Mouse (Mus musculus) adrenal gland, adult 8-10 months (tissue): ENCODE measurements at regions not wholly inside any gene's neighbourhood (a gene's known extent, or its start where the extent isn't known, plus 50 kb on each side); places are given as distances from the start of the nearest gene placed in this dataset.

Experiments
- DNase-seq: peaks from one replicate; pipeline ENCODE4 v3.0.0; 2022

GRCm38 (mm10) chr8:127988887-127989286 lies 369.5 kb upstream of the Nrp1 start:
- DNase-seq = no peak

- DNase-seq = no peak
Observed at GRCm38 (mm10) chr8:127994898-127995297, 363.5 kb upstream of the Nrp1 start.

GRCm38 (mm10) chr8:127995490-127995889 lies 362.9 kb upstream of the Nrp1 start:
- DNase-seq = no peak

- no peak for DNase-seq
Observed at GRCm38 (mm10) chr8:128002386-128002785, 356.0 kb upstream of the Nrp1 start.

- no peak for DNase-seq
Observed at GRCm38 (mm10) chr8:128002806-128003205, 355.6 kb upstream of the Nrp1 start.

GRCm38 (mm10) chr8:128003385-128003784 lies 355.0 kb upstream of the Nrp1 start:
- DNase-seq = no peak

GRCm38 (mm10) chr8:128003881-128004286 lies 354.5 kb upstream of the Nrp1 start:
- no peak for DNase-seq

GRCm38 (mm10) chr8:128009393-128010010 lies 348.9 kb upstream of the Nrp1 start:
- no peak for DNase-seq

- no peak for DNase-seq
Observed at GRCm38 (mm10) chr8:128017171-128017570, 341.2 kb upstream of the Nrp1 start.

- no peak for DNase-seq
Observed at GRCm38 (mm10) chr8:128023661-128024060, 334.7 kb upstream of the Nrp1 start.

- DNase-seq = peak; percentile 13
Observed at GRCm38 (mm10) chr8:128024774-128025222, 333.6 kb upstream of the Nrp1 start.

GRCm38 (mm10) chr8:128025251-128025856 lies 333.1 kb upstream of the Nrp1 start:
- peak; percentile 40 for DNase-seq

GRCm38 (mm10) chr8:128026981-128027380 lies 331.4 kb upstream of the Nrp1 start:
- no peak for DNase-seq

GRCm38 (mm10) chr8:128030335-128031280 lies 327.8 kb upstream of the Nrp1 start:
- DNase-seq = no peak

- peak; percentile 35 for DNase-seq
Observed at GRCm38 (mm10) chr8:128034127-128034526, 324.3 kb upstream of the Nrp1 start.

- DNase-seq = no peak
Observed at GRCm38 (mm10) chr8:128035672-128036071, 322.7 kb upstream of the Nrp1 start.

GRCm38 (mm10) chr8:128039341-128040064 lies 318.9 kb upstream of the Nrp1 start:
- no peak for DNase-seq

- DNase-seq = no peak
Observed at GRCm38 (mm10) chr8:128042877-128043276, 315.5 kb upstream of the Nrp1 start.

- DNase-seq = no peak
Observed at GRCm38 (mm10) chr8:128043392-128043791, 315.0 kb upstream of the Nrp1 start.

- DNase-seq = no peak
Observed at GRCm38 (mm10) chr8:128056251-128056650, 302.2 kb upstream of the Nrp1 start.

- no peak for DNase-seq
Observed at GRCm38 (mm10) chr8:128057845-128058244, 300.6 kb upstream of the Nrp1 start.

GRCm38 (mm10) chr8:128059817-128060216 lies 298.6 kb upstream of the Nrp1 start:
- no peak for DNase-seq

- no peak for DNase-seq
Observed at GRCm38 (mm10) chr8:128064211-128064610, 294.2 kb upstream of the Nrp1 start.
